Mouse (Mus musculus): ENCODE measurements at regions not wholly inside any gene's neighbourhood (a gene's known extent, or its start where the extent isn't known, plus 50 kb on each side); places are given as distances from the start of the nearest gene placed in this dataset.

DNA sequence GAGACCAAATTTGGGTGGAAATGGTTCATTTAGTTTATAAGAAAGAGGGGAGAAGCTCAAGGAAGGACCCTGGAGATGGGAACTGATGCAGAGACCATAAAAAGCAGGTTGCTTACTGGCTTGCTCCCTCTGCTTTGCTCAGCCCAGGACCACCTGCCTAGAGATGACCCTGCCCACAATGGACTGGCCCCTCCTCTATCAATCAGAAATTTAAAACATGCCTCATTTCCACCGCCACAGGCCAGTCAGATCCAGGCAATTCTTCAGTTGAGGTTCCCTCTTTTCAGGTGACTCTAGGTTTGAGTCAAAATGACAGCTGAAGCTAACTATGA lies 61.1 kb upstream of the Opcml start:
- no peak for TF ChIP-seq CTCF (IDR thresholded peaks at IDR 0.05; ENCODE audit: control insufficient read depth, insufficient read depth, insufficient replicate concordance, low read depth, low read length)
- no peak for TF ChIP-seq POLR2A (IDR thresholded peaks at IDR 0.05; ENCODE audit: control insufficient read depth, low read depth, low read length)
